Mouse (Mus musculus): ENCODE results near the gene Krt76. TPM values are rescaled to one million over a fixed set of nuclear protein-coding genes. Genes with fewer than 3 reads are reported as not detected.

The Krt76 gene
- polyA plus RNA-seq, 1 experiment from 2014 or later, result not detected

DNA sequence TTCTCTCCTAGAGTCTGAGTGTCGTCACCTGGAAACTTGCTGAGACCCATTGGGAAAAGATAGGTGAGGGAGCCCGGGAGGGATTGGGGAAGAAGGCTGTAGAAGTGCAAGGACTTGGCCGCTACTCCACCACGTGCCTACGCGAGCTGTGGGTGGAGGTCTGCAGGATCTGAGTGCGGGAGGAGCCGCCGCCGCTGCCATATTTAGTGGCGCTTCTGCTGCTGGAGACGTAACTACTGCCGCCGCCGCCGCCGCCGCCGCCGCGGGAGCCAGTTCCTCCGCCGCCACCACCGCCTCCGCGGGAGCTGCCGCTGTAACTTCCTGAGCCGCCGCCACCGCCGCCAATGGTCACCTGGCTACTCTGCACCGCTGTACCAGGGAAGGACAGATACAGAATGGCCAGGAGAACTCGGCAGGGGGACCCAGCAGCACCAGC, 33.0 kb downstream of the Krt76 start:
- Histone ChIP-seq H3K4me2 (peak overlapping the region; percentile 77), H3K4me3 (replicated peaks) (peak overlapping the region; percentile 45), H3K27ac (no peak overlapping the region), H3K36me3 (no peaks in the 10 kb centered on the region), H3K27me3 (peaks cover 84% of the 10 kb centered on the region), H3K9me3 (no peaks in the 10 kb centered on the region), H3K4me1 (replicated peaks) (peaks cover 11% of the 10 kb centered on the region), H3K9ac (replicated peaks) (peak overlapping the region; percentile 47)
- ATAC-seq (ENCODE audit: insufficient number of reproducible peaks, insufficient read depth, low FRiP score, low TSS enrichment, low read depth), result no peak
- under 1% methylated on average over 33 of the region's 33 CpGs for WGBS

DNA sequence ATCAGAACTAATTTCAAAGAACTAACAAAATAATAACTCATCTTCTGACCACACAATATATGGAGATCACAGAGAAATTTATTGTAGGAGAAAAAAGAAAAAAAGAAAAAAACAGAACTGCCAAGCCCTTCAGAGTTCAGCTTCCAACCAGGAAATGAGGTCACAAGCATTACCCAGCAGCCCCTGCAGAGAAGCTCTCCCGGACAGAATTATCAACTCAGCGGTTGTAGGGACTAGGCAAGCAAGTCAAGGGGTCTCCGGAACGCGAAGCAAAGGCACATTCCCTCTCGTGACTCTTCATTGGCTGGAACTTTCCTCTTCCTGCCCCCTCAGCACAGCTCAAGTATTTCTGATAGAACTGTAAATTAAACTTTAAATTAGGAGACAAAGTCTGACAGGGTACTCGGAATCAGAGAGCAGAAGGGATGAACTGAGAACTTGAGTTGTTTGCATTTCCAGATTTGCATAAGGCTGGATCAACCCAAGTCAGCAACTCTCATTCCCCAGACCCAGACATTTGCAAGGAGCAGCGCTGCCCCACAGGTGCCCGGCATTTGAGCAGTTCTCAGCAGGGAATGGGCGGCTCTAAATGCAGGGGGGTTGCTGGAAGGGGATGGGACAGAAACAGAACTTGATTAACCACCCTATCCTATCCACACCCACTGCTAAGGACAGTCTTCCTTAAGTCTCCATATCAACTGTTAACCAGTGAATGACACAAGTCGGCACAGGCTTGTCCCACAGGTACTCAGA, 33.9 kb downstream of the Krt76 start:
- WGBS, result 7% methylated on average over 11 of the region's 11 CpGs
- H3K4me1 ChIP-seq (replicated peaks), result peaks cover 11% of the 10 kb centered on the region
- no peaks in the 10 kb centered on the region for H3K9me3 ChIP-seq
- no peak for ATAC-seq (ENCODE audit: insufficient number of reproducible peaks, insufficient read depth, low FRiP score, low TSS enrichment, low read depth)
- no peak overlapping the region for H3K27ac ChIP-seq
- no peak overlapping the region for H3K9ac ChIP-seq (replicated peaks)
- H3K36me3 ChIP-seq, result no peaks in the 10 kb centered on the region
- H3K4me3 ChIP-seq (replicated peaks), result peak overlapping the region; percentile 45; the same call in 1 of the 2 replicates
- H3K27me3 ChIP-seq, result peaks cover 88% of the 10 kb centered on the region
- peak overlapping the region; percentile 77; the same call in 1 of the 2 replicates for H3K4me2 ChIP-seq

DNA sequence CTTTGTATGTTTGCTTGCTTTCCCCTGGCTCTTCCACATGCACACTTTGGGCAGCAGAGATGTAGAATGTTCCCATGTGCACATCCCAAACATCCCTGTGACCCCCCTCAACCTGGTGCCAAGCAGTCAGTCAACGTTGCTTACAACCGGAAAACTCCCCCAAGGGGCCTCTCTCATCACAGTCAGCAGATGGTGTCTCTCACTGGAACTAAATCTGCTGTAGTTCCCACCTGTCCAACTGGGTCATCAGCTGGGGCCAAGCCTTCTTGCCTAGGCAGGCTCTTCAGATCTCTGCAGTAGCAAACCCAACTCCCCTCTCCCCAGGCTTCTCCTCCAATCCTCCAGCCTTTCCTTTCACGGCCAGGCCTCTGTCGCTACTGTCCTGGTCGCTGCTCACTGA, 36.0 kb downstream of the Krt76 start:
- no peak for ATAC-seq (ENCODE audit: insufficient number of reproducible peaks, insufficient read depth, low FRiP score, low TSS enrichment, low read depth)
- WGBS, result 51% methylated on average over 5 of the region's 5 CpGs
- Histone ChIP-seq H3K9ac (replicated peaks) (no peak overlapping the region), H3K27me3 (peaks cover 96% of the 10 kb centered on the region), H3K4me1 (replicated peaks) (peaks cover 11% of the 10 kb centered on the region), H3K4me2 (no peak overlapping the region), H3K9me3 (no peaks in the 10 kb centered on the region), H3K27ac (no peak overlapping the region), H3K4me3 (replicated peaks) (no peak overlapping the region), H3K36me3 (no peaks in the 10 kb centered on the region)

DNA sequence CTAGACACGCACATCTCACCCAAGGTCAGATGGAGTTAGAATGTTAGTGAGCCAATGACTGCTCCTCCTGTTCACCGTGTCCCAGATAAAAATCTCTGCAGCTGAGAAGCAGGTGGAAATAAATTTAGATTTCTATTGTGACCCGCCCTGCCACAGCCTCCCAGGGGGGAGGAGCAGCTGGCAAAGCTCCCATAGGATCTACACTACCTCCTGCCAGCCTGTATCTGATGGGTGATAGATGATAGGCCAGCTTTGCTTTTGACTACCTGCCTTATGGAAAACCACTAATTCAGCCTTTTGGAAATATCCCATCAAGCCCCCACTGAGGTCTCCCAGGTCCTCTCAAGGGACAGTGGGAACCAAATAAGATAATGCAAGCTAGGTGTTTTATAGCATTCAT, 37.0 kb downstream of the Krt76 start:
- H3K27me3 ChIP-seq, result peaks cover 92% of the 10 kb centered on the region

DNA sequence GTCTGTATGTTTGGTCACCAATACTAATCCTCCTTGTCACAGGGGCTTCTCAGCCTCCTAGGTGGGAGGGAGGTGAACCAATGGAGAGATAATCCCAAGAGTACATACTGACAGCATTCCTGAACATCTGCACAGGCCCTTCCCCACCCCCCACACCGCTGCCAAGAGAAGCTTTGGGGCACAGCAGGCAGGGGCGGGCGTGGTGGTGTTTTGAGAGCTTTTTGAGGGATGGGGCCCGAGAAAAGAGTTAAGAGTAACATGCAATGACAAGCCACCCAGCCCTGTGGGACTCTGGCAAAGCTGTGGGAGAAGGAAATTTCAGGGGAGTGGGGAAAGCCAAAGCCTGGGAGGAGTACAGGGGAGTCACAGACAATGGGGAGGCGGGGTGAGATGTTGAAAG, 38.4 kb downstream of the Krt76 start:
- H3K27me3 ChIP-seq, result peaks cover 78% of the 10 kb centered on the region
- no peak for ATAC-seq (ENCODE audit: insufficient number of reproducible peaks, insufficient read depth, low FRiP score, low TSS enrichment, low read depth)
- no peaks in the 10 kb centered on the region for H3K36me3 ChIP-seq
- peaks cover 3% of the 10 kb centered on the region for H3K4me1 ChIP-seq (replicated peaks)
- no peaks in the 10 kb centered on the region for H3K9me3 ChIP-seq
- no peak overlapping the region for H3K27ac ChIP-seq
- H3K9ac ChIP-seq (replicated peaks), result no peak overlapping the region
- no peak overlapping the region for H3K4me2 ChIP-seq
- H3K4me3 ChIP-seq (replicated peaks), result no peak overlapping the region
- WGBS, result 16% methylated on average over 5 of the region's 5 CpGs

More for the DNA sequence above, 37.0 kb downstream of the Krt76 start:
- Histone ChIP-seq H3K36me3 (no peaks in the 10 kb centered on the region), H3K9ac (replicated peaks) (no peak overlapping the region), H3K4me2 (no peak overlapping the region), H3K4me3 (replicated peaks) (no peak overlapping the region), H3K4me1 (replicated peaks) (peaks cover 11% of the 10 kb centered on the region), H3K9me3 (no peaks in the 10 kb centered on the region), H3K27ac (no peak overlapping the region)
- no peak for ATAC-seq (ENCODE audit: insufficient number of reproducible peaks, insufficient read depth, low FRiP score, low TSS enrichment, low read depth)
- WGBS, result 74% methylated on average over 3 of the region's 3 CpGs

DNA sequence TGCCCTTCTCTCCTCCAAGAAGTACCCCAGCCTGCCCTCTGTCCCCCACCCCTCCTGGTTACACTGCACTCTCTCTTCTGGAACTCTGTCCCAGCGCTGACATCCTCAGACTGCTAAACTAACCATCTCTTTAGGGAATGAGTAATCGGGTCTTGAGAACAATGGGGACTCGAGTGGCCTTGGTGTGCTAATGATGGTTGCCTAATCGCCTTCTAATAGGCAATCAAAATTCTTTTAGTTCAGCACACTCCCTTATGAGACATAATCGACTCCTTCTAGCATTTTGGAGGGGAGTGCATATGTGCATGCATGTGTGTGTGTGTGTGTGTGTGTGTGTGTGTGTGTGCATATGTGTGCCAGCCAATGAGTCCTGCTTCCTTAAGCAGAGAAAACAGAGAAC, 40.1 kb downstream of the Krt76 start:
- Histone ChIP-seq H3K9ac (replicated peaks) (no peak overlapping the region), H3K27ac (no peak overlapping the region), H3K4me1 (replicated peaks) (no peaks in the 10 kb centered on the region), H3K9me3 (no peaks in the 10 kb centered on the region), H3K36me3 (no peaks in the 10 kb centered on the region), H3K27me3 (peaks cover 71% of the 10 kb centered on the region), H3K4me3 (replicated peaks) (no peak overlapping the region), H3K4me2 (no peak overlapping the region)
- no peak for ATAC-seq (ENCODE audit: insufficient number of reproducible peaks, insufficient read depth, low FRiP score, low TSS enrichment, low read depth)
- WGBS, result 42% methylated on average over 5 of the region's 5 CpGs

DNA sequence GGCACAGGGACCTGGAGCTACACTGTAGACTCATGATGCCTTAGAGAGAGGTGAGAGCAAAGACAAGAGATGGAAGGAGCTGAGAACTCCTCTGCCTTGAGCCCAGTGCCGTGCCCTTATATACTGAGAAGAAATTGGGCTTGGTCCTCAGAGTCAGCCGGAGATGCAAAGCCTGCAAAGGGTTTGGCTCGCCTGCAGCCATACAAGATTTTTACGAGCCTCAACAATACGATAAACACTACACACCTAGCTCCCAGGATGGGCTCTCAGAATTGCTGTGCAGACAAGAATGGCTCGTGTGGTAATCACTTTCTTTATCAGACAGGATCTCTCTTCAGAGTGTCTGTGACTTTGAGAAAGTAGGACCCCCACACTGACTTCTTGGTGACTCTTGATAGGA, 42.0 kb downstream of the Krt76 start, which contains the start of gene Krt1:
TSS of gene Krt1 (minus strand) at position 101 of the 400 bp plus-strand sequence.
- no peaks in the 10 kb centered on the region for H3K36me3 ChIP-seq
- no peaks in the 10 kb centered on the region for H3K9me3 ChIP-seq
- no peak within 1 kb of the TSS for H3K4me2 ChIP-seq
- H3K4me3 ChIP-seq (replicated peaks), result no peak within 1 kb of the TSS
- peaks cover 72% of the 10 kb centered on the region for H3K27me3 ChIP-seq
- 65% methylated on average over 6 of the region's 6 CpGs for WGBS
- H3K27ac ChIP-seq, result no peak within 1 kb of the TSS
- H3K9ac ChIP-seq (replicated peaks), result no peak within 1 kb of the TSS
- no peak for ATAC-seq (ENCODE audit: insufficient number of reproducible peaks, insufficient read depth, low FRiP score, low TSS enrichment, low read depth)
- no peaks in the 10 kb centered on the region for H3K4me1 ChIP-seq (replicated peaks)

DNA sequence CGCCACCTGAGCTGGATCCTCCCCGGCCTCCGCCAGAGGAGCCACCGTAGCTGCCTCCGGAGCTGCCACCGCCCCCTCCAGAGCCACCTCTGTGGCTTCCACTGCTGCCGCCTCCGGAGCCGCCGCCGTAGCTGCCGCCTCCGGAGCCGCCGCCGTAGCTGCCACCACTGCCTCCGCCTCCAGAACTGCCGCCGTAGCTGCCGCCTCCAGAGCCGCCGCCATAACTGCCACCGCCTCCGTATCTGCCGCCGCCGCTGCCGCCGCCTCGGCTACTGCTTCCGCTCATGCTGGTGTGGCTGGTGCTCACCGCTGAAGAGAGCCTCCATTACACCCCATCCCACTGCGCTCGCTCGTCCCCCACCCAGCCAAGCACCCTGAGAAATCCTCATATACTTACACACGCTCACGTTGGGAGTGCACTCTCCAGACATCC, 46.7 kb downstream of the Krt76 start:
- peak overlapping the region; percentile 56 for H3K4me3 ChIP-seq (replicated peaks)
- WGBS, result under 1% methylated on average over 37 of the region's 37 CpGs
- H3K4me1 ChIP-seq (replicated peaks), result peaks cover 6% of the 10 kb centered on the region
- no peak for ATAC-seq (ENCODE audit: insufficient number of reproducible peaks, insufficient read depth, low FRiP score, low TSS enrichment, low read depth)
- H3K36me3 ChIP-seq, result no peaks in the 10 kb centered on the region
- H3K9ac ChIP-seq (replicated peaks), result peak overlapping the region; percentile 73
- no peaks in the 10 kb centered on the region for H3K9me3 ChIP-seq
- 0 out of 2 replicates have a peak overlapping the region, but pooled peaks have one; percentile 12 for H3K27ac ChIP-seq
- peaks cover 58% of the 10 kb centered on the region for H3K27me3 ChIP-seq
- H3K4me2 ChIP-seq, result peak overlapping the region; percentile 81

DNA sequence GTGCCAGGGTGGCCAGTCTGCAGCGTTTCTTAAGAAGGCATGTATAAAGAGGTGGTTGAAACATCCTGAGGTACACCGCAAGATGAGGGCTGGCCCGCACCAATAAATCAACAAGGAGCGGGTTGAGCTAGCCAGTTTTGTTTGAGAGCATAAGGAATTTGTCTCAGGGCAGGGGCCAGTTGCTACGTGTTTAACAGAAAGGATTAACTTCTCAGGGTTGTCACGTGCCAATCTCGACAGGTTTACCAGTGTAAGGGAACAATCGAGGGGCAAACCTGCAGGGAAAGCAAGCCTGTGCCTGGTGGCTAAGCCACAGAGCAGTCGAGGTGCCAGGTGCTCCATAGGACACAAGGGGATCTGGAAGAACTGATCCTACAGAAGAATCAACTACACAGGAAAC, 49.5 kb downstream of the Krt76 start:
- no peak overlapping the region for H3K4me3 ChIP-seq (replicated peaks)
- H3K4me1 ChIP-seq (replicated peaks), result peaks cover 6% of the 10 kb centered on the region
- no peaks in the 10 kb centered on the region for H3K36me3 ChIP-seq
- peaks cover 53% of the 10 kb centered on the region for H3K27me3 ChIP-seq
- H3K9ac ChIP-seq (replicated peaks), result no peak overlapping the region
- 66% methylated on average over 9 of the region's 9 CpGs for WGBS
- H3K27ac ChIP-seq, result no peak overlapping the region
- ATAC-seq (ENCODE audit: insufficient number of reproducible peaks, insufficient read depth, low FRiP score, low TSS enrichment, low read depth), result no peak
- H3K9me3 ChIP-seq, result no peaks in the 10 kb centered on the region
- no peak overlapping the region for H3K4me2 ChIP-seq

DNA sequence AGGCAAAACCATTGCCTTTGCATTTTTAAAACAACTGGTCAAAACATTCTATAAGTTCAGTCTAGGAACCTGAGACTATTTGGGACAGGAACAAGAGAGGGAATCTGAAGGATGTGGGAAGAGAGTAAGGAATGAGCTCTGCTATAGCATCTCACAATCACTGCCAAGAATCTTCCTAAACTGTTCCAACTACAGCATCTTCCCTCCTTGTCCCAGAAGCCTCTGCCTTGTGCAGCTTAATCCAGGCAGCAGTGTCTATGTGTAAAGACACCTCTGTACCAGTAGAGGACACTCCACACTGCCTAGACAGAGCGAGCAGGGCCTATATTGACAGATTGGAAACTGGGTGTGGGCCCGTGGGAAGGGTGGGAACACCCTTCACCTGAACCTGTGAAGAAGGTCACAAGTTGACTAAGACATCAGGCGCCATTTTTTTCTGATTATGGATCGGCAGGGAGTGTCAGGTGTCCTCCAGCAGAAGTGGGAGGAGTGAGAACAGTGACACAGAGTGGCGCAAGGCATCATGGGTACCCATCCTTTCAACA, 57.9 kb downstream of the Krt76 start:
- no peak for ATAC-seq (ENCODE audit: insufficient number of reproducible peaks, insufficient read depth, low FRiP score, low TSS enrichment, low read depth)
- no peaks in the 10 kb centered on the region for H3K36me3 ChIP-seq
- no peaks in the 10 kb centered on the region for H3K4me1 ChIP-seq (replicated peaks)
- WGBS, result 61% methylated on average over 5 of the region's 5 CpGs
- peaks cover 2% of the 10 kb centered on the region; the same call in 1 of the 2 replicates for H3K27me3 ChIP-seq
- no peak overlapping the region for H3K4me3 ChIP-seq (replicated peaks)
- H3K27ac ChIP-seq, result no peak overlapping the region
- no peak overlapping the region for H3K4me2 ChIP-seq
- no peaks in the 10 kb centered on the region for H3K9me3 ChIP-seq
- H3K9ac ChIP-seq (replicated peaks), result no peak overlapping the region
